ENCODE assay signal across 5 mouse cellular contexts in the genomic region with DNA sequence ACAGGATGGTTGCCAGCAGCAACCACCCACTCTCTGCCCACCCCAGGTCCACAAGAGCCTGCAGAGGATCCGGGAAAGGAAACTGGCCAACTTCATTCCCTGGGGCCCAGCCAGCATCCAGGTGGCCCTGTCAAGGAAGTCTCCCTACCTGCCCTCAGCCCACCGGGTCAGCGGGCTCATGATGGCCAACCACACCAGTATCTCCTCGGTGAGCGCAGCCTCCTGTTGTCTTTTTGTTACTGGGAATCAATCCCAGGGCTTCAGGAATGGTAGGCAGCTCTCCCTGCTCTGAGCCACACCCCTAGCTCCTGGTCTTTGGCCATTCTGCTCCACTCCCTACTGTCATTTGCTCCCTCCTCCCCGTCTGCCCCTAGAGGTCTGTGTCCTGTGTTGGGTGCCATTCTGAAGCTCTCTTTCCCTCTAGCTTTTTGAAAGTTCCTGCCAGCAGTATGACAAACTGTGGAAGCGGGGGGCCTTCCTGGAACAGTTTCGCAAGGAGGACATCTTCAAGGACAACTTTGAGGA. TPM values are rescaled to one million over a fixed set of nuclear protein-coding genes. Genes with fewer than 3 reads are reported as not detected.
"Had no signal": no experiment of that assay in that cellular context is flagged by ENCODE, and none has a peak within 500 bp of the region (broad histone marks: within the 10 kb centered on the region; RNA-seq: fewer than 3 reads in every experiment).

No protein-coding gene starts in this region.

RNA-seq across cellular contexts. Expression of a gene that starts 5.3 kb away (rescaled TPM):
- polyA plus RNA-seq: erythroblast, embryonic 14.5 days had no signal

RNA-seq across cellular contexts. Expression of a gene that starts 14.2 kb away (rescaled TPM):
- polyA plus RNA-seq: embryonic facial prominence, embryonic 14.5 days; forebrain, embryonic 10.5 days; forebrain, embryonic 13.5 days; forebrain, embryonic 16.5 days had no signal
